Mouse (Mus musculus) lung, postnatal 14 days (tissue): ENCODE measurements at regions not wholly inside any gene's neighbourhood (a gene's known extent, or its start where the extent isn't known, plus 50 kb on each side); places are given as distances from the start of the nearest gene placed in this dataset.
"Not testable (repeated sequence)": the region's sequence is repeated elsewhere in the genome, so short reads cannot be mapped to it uniquely, and the experiment has no call there.

Source experiments
- DNase-seq: peaks from one replicate; pipeline ENCODE4 v3.0.0; 2021

DNA sequence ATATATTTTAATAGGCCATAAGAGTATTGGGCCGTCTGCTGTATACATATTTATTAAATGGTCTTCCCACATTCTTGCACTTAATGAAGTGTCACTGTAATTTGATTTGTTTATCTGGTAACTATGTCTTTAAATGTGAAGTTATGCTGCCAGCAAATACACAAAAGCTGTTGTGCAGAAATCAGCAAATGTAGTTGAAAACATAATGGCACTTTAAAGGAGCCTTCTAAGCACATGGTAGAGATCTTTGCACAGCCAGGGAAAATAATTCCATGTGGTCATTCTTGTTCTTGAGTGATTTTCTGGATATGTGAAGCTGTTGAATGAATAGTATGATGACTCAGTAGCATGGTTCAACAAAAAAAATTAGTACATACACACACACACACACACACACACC, 164.4 kb upstream of the Meox2 start:
- DNase-seq: no peak

DNA sequence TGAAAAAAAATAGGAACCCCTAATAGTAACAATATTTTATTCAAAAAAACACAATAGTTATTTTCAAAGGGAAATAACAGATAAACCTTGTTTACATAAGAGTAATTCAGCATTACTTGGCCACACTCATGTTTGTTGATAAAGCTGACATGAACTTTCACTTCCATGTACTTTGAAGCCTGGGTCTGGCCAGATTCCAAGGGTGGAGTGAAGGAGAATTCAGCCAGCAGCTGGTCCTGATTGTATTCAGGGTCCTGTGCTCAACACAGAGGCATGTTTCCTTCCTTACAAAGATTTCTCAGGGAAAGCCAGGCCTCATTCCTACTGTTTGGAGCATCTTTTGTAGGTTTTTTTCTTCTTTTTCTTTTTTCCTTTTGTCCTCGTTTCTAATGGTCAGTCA, 162.4 kb upstream of the Meox2 start:
- peak; percentile 89 for DNase-seq

DNA sequence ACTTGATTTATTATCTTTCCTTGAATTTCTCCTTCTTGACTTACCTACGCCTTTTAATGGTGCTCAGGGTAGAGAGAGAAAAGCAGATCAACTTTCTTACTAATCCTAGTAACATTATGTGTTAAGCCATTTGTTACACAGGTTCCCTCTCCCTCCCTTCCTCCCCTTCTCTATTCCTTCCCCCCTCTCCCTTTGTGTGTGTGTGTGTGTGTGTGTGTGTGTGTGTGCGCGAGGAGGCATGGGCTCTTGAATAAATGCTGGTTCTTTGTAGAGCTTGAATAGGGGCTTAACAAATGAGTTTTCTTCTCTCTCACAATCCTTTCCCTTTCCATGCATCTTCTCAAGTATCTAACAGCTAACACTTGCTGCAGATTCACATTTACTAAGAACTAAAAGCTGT, 160.4 kb upstream of the Meox2 start:
- no peak for DNase-seq

DNA sequence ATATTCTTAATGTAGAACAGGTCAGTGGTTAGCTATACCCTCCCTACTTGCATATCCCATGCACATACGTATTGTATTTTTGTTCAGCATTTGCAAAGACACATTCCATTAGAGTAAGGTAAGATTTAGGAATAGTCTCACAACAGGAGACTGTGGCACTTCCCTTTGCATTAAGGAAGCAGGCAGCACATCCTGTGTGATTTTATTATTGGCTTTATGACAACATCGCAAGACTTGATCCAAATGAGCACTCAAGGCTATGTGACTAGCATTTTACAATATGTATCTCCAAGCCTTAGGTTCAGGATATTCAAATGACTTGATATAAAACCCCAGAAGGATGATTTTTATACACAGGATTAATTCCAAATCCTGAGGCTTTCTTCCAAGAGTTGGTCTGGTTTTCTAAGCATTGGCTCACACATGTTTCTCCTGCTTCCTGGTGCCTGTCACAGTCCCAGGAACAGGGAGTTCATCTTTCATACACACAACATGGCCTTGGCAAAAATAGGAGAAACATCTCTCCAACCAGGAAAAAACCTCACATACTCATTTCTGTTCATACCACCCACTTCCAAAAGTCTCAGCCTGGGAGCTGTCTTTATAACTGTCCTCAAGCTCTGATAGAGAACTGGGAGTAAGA, 159.1 kb upstream of the Meox2 start:
- DNase-seq: no peak

DNA sequence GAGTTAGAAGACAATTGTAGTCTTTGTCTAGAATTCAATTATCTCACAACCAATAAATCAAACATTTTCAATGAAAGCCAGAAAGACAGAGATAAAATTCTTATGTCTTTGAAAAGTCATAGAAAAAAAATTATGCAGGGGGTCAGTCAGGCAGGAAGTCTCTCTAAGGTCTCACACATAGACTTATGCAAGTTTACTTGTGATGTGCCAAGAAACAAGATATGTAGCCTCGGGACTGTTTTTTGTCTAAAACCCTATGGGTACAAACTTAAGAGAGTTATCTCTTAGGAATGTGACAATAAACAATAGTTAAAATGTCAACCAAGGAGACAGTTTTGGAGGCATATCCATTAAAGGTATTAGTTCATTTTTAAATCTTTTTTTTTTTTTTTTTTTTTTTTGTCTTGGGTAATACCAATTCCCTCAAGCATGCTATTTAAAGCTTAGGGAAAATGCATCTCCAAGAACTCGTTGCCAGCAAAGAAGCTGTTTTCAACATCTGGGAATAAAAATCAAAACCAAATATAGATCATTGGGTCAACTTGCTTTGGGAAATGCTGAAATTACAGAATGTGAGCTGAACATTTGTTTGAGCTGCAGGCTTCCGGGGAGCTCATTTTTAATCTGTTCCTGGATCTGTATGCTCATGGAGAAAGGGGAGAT, 133.8 kb upstream of the Meox2 start:
- no peak for DNase-seq

DNA sequence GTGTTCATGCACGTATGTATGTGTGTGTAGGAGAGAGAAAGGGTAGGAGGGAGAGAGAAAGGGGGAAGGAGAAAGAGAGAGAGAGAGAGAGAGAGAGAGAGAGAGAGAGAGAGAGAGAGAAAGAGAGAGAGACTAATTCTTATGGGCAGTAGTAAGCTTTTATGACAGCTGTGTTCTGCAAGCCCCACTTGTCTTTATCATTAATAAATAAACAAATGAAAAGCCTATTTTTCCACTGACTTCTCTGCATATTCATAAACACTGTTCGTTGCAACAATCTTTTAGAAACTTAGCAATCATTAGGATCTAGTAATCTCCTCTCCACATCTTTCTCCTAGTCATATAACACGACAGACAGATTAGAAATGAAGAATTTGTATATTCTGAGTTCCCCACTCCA, 131.2 kb upstream of the Meox2 start:
- no peak for DNase-seq

DNA sequence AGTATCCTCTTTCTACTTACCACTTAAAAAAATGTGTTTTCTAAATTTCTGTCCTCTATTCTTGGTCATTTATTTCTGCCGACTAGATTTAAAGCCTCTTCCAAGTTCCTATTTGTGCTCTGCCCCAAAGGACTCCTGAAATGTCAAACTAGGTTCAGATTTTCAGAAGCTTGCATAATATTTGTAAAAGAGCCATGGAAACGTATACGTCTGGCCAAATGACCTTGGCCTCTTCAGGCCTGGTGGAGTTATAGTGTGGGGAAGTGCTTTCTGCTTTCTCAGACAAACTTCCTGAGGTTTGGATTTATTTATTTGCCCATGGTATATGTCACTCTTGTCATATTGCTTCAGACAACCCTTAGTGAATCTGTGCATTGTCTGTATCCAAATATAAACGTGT, 117.2 kb upstream of the Meox2 start:
- no peak for DNase-seq

DNA sequence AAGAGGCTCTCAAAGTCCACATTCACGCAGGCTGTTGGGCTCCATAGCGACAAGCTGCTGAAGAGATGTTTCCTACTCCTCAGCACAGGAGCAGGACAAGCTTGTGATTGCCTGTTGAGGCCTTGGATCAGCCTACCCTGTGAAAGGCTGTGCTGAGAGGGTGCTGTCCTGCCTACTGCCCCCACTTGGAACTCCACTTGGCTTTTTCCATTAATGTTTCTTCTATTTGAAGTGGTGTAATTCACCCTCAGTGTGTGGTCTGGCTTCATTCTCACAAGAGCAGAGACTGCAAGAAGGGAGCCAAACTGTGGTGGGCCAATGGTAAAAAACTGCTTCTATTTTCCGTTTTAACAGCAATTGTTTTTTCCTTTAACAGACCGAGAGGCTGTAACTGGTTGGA, 116.4 kb upstream of the Meox2 start:
- no peak for DNase-seq

DNA sequence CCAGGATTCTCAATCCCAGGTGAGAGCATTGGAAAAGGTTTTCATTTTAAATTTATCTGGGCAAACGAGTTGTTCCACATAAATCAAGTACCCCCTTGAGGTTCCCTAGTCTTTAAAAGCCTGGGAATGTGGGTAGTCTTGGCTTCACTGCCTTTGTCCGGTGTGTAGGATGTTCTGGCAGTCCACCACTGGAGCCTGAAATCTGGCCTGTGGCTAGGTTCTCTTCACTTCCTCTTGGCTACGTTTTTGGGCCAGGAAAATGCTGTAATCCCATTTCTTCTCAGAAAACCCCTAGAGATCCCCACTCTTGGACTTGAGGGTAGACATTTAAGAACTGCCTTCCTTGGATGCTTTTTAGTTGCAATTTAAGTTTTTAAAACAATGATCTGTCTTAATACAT, 106.9 kb upstream of the Meox2 start:
- no peak for DNase-seq

DNA sequence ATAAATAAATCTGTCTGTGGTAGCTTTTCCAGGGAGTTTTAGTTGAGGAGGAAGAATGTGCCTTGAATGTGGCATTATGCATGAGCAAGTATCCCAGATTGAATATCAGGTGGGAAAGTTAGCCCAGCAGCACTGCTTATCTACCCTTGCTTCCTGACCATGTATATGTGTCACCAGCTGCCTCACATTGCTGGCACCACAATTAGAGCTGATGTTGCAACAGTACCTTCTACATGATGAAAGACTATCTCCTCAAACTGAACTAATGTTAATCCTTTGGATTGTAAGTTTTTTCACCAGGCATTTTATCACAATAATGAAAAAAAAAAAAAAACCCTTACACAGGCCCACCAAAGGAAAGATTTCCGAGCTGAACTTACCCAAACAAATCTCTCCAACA, 103.1 kb upstream of the Meox2 start:
- peak; percentile 23 for DNase-seq

DNA sequence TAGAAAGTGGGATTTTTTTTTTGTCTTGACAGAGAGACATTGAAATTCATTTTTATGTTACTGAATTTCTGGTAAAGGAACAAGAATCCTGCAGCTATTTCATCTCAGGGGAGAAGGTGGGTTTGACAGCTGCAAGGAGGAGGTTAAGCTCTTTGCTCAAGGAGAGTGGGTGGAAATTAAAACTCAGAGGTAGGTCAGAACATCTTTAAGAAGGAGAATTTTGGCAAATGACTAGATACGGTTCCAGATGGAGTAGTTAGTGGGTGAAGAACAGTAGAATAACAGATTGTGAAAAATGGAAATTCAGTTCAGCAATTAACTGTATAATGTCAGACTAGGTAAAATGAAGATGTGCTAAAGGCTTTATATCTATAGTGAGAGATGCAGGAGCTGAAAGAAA, 98.0 kb upstream of the Meox2 start:
- no peak for DNase-seq

DNA sequence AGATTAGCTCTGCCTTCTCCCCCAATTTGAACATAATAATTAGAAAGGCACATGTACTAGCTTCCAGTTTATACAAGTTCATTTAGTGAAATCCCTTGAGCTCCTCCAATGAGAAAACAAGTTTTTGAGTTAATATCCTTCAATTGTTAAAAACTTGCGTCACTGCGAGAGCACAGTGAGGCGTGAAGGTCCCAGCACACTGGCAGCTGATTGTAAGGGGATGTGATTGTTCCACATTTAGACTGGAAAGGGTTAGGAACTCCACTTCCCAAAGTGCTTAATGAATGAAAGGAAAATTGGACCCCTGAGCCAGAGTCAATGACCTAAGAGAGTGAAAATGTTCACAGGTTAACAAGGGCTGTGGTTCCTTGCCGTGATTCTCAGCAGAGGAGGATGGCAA, 93.9 kb upstream of the Meox2 start:
- no peak for DNase-seq

DNA sequence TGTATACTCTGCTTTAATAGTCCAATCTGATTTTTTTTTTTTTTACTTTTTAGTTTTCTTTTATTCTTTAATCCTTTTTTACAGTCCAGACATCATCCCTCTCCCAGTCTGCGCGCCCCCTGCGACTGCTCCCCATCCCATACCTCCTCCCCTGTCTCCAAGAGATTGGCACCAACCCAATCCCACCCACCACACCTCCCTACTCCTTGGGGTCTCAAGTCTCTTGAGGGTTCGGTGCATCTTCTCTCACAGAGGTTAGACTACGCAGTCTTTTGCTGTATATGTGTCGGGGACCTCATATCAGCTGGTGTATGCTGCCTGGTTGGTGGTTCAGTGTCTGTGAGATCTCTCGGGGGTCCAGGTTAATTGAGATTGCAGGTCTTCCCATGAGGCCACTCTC, 93.4 kb upstream of the Meox2 start:
- DNase-seq: not testable (repeated sequence)

DNA sequence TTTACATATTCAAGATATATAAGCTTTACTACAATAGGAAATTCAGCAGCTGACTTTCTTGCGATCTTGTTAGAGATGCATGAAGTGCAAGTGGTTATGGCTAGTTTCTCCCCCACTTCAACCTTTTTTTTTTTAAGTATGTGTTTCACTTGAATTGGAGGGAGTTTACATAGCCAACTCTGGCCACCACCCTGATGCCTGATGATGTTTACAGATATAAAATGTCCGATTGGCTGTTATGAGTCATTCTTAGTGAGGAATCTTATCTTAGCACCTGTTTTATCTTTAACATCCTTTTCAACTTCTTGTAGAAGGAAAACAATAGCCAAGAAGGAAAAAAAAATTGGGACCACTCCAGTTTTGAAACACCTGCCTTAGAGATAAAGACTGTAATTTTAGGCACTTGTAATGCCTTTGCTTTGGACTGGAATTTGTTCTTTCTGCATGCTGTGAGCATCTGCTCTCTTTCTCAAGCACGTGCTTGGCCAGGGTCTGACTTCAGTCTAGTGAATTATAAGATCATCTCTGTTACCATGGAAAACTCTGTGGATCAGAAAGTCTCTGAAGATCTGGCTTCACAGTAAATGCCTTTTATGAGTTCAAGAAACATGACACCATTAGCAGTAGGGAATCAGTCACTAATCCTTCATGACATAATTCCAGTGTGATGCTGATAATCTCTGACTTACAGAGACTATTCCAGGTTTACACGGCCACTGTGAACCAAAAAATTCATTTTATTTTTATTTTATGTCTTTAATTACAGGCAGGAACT, 92.7 kb upstream of the Meox2 start:
- no peak for DNase-seq

DNA sequence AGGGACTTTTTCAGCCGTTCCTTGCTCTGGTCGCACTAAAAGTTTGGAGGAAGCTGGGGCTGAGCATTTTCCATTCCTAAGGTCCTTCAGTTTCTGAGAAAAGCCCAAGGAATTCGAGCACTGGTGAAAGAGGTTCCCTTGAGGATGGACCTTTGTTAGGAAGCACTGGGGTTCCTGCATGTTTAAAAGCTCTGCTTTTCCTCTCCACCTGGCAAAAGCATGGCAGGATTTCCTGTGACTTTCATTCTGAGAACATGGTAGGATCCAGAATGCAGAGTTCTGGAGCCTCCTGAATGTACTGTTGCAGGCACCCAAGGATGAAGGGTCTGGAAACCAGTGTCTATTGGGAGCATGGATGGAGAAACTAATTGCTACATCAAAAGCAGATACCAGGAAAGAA, 61.1 kb upstream of the Meox2 start:
- DNase-seq: no peak

DNA sequence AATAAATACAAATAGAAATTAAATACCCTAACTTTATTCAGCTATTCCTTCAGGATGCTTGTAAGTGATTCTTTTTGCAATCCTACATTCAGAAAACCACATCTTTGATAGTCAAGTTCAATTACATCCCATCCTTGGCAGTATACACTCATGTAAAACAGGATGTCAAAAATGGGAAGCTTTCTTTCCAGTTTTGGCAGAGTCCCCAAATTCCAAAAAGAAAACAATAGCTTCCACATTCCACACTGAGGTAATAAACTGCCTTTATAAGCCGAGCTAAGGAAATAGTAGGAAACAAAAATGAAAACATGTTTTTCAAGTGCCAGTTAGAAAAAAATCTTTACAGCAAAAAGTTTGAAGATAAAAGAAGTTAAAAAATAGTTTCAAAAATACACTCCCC, 57.7 kb upstream of the Meox2 start:
- no peak for DNase-seq

DNA sequence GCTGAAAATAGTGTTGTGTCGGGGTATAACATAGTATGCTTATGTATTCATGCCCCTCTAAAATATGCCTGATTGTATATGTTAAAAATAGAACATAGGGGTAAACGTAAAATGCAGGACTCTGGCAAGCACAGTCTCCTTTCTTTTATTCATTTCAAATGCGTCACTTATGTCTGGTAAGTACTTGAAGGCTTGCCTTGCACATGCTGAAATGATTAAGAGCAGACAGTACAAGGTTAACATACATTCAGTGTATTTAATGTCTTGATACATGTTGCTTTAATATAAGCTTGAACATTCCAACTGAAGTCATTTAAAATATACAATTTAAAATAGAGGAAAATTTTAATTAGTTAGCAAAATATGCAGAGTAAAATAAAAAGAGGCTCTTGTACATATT, 50.9 kb upstream of the Meox2 start:
- DNase-seq: no peak
